Mouse (Mus musculus): ENCODE measurements around the gene Irx2.

DNA sequence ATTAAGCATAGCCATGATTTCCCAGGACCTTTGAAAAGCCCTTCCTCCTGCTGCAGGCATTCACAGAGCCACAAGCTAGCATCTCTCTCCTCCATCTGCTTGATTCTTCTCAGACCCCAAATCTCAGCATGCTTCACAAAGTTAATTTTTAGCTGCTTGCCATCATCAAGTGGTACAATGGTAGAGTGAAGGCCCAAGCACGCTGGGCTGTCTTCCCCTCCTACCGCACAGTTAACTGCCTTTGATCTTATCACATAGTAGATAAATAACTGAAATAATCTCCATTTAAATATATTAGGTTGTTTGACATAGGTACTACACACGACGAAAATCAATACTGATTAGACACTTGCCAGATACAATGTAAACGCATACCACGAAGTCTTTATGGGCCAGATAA, 35.3 kb upstream of the Irx2 start:
- TF ChIP-seq CTCF (IDR thresholded peaks at IDR 0.05; ENCODE audit: control insufficient read depth, insufficient read depth, insufficient read length) (no peak), MYOD1 (IDR thresholded peaks at IDR 0.05; ENCODE audit: control insufficient read depth, insufficient read length, low read depth) (no peak), MAX (IDR thresholded peaks at IDR 0.05) (no peak), USF1 (IDR thresholded peaks at IDR 0.05; ENCODE audit: low read depth) (no peak), CEBPB (IDR thresholded peaks at IDR 0.05; ENCODE audit: low read depth) (no peak)

All from C2C12 (cell line).